Comparison of ENCODE assay signal across 7 mouse cellular contexts in the genomic region with DNA sequence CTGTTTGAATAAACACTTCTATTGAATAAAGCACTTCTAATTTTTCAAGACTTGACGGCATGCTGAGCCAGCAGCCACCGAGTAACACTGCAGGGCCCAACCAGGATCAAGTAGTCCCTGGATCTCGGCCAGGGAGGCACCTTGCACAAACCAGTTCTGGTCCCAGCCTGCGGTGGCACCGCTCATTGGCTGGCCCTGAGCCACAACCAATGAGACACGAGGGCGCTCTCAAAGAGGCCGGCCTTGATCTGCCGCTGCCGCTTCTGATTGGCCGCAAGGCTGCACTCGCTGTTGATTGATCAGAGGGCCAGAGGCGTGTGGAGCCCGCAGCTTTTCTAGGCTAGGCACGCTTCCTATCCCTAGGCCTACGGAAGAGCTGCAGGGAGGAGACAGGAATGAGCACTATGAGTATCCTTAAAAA. TPM values are rescaled to one million over a fixed set of nuclear protein-coding genes. Genes with fewer than 3 reads are reported as not detected.
DNase-seq lines count a peak whose midpoint lies in the region; ATAC-seq and TF ChIP-seq lines count a peak whose summit lies in the region.

No protein-coding gene starts in this region.

- no peaks in the 10 kb centered on the region for H3K9me3 ChIP-seq in heart, embryonic 12.5 days (replicated peaks)
- no peaks in the 10 kb centered on the region for H3K9me3 ChIP-seq in kidney, embryonic 16.5 days (ENCODE audit: low read length)
- H3K9me3 ChIP-seq in limb, embryonic 15.5 days = no peaks in the 10 kb centered on the region
- H3K9me3 ChIP-seq in midbrain, postnatal 0 days (ENCODE audit: low read length) = no peaks in the 10 kb centered on the region

- peaks cover 14% of the 10 kb centered on the region for H3K4me1 ChIP-seq in heart, embryonic 12.5 days (replicated peaks)
- H3K4me1 ChIP-seq in kidney, embryonic 16.5 days (ENCODE audit: insufficient read depth, low read length) = peaks cover 23% of the 10 kb centered on the region
- H3K4me1 ChIP-seq in limb, embryonic 15.5 days = no peaks in the 10 kb centered on the region
- H3K4me1 ChIP-seq in midbrain, postnatal 0 days (ENCODE audit: insufficient read depth, low read length) = no peaks in the 10 kb centered on the region

- peak; percentile 95 for ATAC-seq in heart, embryonic 12.5 days (ENCODE audit: insufficient number of reproducible peaks, low FRiP score)
- peak; percentile 96 for ATAC-seq in kidney, embryonic 16.5 days (ENCODE audit: low FRiP score, low TSS enrichment)
- ATAC-seq in limb, embryonic 15.5 days (ENCODE audit: insufficient number of reproducible peaks, low FRiP score, low TSS enrichment, low read depth) = peak; percentile 54; the same call in 1 of the 2 replicates
- peak; percentile 97 for ATAC-seq in midbrain, postnatal 0 days (ENCODE audit: low FRiP score)

- H3K36me3 ChIP-seq in heart, embryonic 12.5 days = no peaks in the 10 kb centered on the region
- H3K36me3 ChIP-seq in kidney, embryonic 16.5 days (ENCODE audit: insufficient read depth, low read length) = no peaks in the 10 kb centered on the region
- H3K36me3 ChIP-seq in limb, embryonic 15.5 days = no peaks in the 10 kb centered on the region
- H3K36me3 ChIP-seq in midbrain, postnatal 0 days (ENCODE audit: insufficient read depth, low read length) = no peaks in the 10 kb centered on the region

- no peak overlapping the region for H3K9ac ChIP-seq in heart, embryonic 12.5 days
- no peak overlapping the region for H3K9ac ChIP-seq in kidney, embryonic 16.5 days (replicated peaks; ENCODE audit: low read length)
- no peak overlapping the region for H3K9ac ChIP-seq in limb, embryonic 15.5 days
- H3K9ac ChIP-seq in midbrain, postnatal 0 days (replicated peaks; ENCODE audit: low read length, poor library complexity, severe bottlenecking) = no peak overlapping the region

- H3K4me2 ChIP-seq in heart, embryonic 12.5 days = peak overlapping the region; percentile 42
- peak overlapping the region; percentile 14; the same call in 1 of the 2 replicates for H3K4me2 ChIP-seq in kidney, embryonic 16.5 days (replicated peaks; ENCODE audit: low read depth, low read length)
- H3K4me2 ChIP-seq in limb, embryonic 15.5 days = no peak overlapping the region
- peak overlapping the region; percentile 29 for H3K4me2 ChIP-seq in midbrain, postnatal 0 days (ENCODE audit: low read depth, low read length, poor library complexity, severe bottlenecking)

- WGBS in heart, embryonic 12.5 days = 1% methylated on average over 16 of the region's 16 CpGs
- under 1% methylated on average over 16 of the region's 16 CpGs for WGBS in kidney, embryonic 16.5 days
- 2% methylated on average over 16 of the region's 16 CpGs for WGBS in limb, embryonic 15.5 days
- WGBS in midbrain, postnatal 0 days = 1% methylated on average over 16 of the region's 16 CpGs

- 0 out of 2 replicates have a peak, but pooled peaks cover 3% of the 10 kb centered on the region for H3K27me3 ChIP-seq in heart, embryonic 12.5 days (replicated peaks)
- H3K27me3 ChIP-seq in kidney, embryonic 16.5 days (ENCODE audit: insufficient read depth, low read length) = no peaks in the 10 kb centered on the region
- 0 out of 2 replicates have a peak, but pooled peaks cover 1% of the 10 kb centered on the region for H3K27me3 ChIP-seq in limb, embryonic 15.5 days
- no peaks in the 10 kb centered on the region for H3K27me3 ChIP-seq in midbrain, postnatal 0 days (ENCODE audit: insufficient read depth, low read length)

- no peak overlapping the region for H3K4me3 ChIP-seq in heart, embryonic 12.5 days
- no peak overlapping the region for H3K4me3 ChIP-seq in kidney, embryonic 16.5 days (ENCODE audit: low read length)
- no peak overlapping the region for H3K4me3 ChIP-seq in limb, embryonic 15.5 days
- H3K4me3 ChIP-seq in midbrain, postnatal 0 days (ENCODE audit: low read depth, low read length) = 0 out of 2 replicates have a peak overlapping the region, but pooled peaks have one; percentile 5

- TF ChIP-seq CTCF in midbrain, postnatal 0 days (IDR thresholded peaks at IDR 0.05) = no peak

- no peak overlapping the region for H3K27ac ChIP-seq in heart, embryonic 12.5 days (ENCODE audit: poor library complexity, severe bottlenecking)
- peak overlapping the region; percentile 31 for H3K27ac ChIP-seq in kidney, embryonic 16.5 days (ENCODE audit: low read length)
- peak overlapping the region; percentile 27; the same call in 1 of the 2 replicates for H3K27ac ChIP-seq in limb, embryonic 15.5 days
- H3K27ac ChIP-seq in midbrain, postnatal 0 days (ENCODE audit: low read depth, low read length) = no peak overlapping the region

- DNase-seq in c-Kit-negative CD71-positive TER-119-positive erythroid progenitor cells, embryonic 14.5 days (ENCODE audit: low read depth, low spot score) = peak; percentile 66
- peak; percentile 74 for DNase-seq in fat pad, adult 2 months (ENCODE audit: extremely low read depth, low read depth, low spot score)
- peak; percentile 96 for DNase-seq in midbrain, postnatal 0 days (ENCODE audit: low spot score)
- DNase-seq in spleen, postnatal 36 days (ENCODE audit: low spot score in 2 of 2) = peak; percentile 70 to 74

RNA-seq across cellular contexts. Expression of gene Zbtb32, which starts 1.2 kb away (rescaled TPM):
- polyA plus RNA-seq in heart, embryonic 12.5 days (2016; fragmentation: Nextera tagmentation; extraction: Ambion mirVana) = 0.09 and 0.44 TPM in 2 replicates
- 0.77 and 1.3 TPM in 2 replicates for polyA plus RNA-seq in kidney, embryonic 16.5 days (2015; fragmentation: Nextera tagmentation; extraction: Ambion mirVana)
- polyA plus RNA-seq in limb, embryonic 15.5 days (2015; fragmentation: Nextera tagmentation; extraction: Ambion mirVana) = 3.0 and 4.2 TPM in 2 replicates
- not detected in 2 replicates for total RNA-seq in midbrain, postnatal 0 days (2014; rRNA removed)
- 0.22 and 0.39 TPM in 2 replicates for polyA plus RNA-seq in midbrain, postnatal 0 days (2015; fragmentation: Nextera tagmentation; extraction: Ambion mirVana)

RNA-seq across cellular contexts. Expression of gene Kmt2b, which starts 11.4 kb away (rescaled TPM):
- polyA plus RNA-seq in heart, embryonic 12.5 days (2016; fragmentation: Nextera tagmentation; extraction: Ambion mirVana) = 4.9 and 5.1 TPM in 2 replicates
- 7.8 and 9.0 TPM in 2 replicates for polyA plus RNA-seq in kidney, embryonic 16.5 days (2015; fragmentation: Nextera tagmentation; extraction: Ambion mirVana)
- polyA plus RNA-seq in limb, embryonic 15.5 days (2015; fragmentation: Nextera tagmentation; extraction: Ambion mirVana) = 7.3 and 8.1 TPM in 2 replicates
- 38.8 and 39.5 TPM in 2 replicates for total RNA-seq in midbrain, postnatal 0 days (2014; rRNA removed)
- polyA plus RNA-seq in midbrain, postnatal 0 days (2015; fragmentation: Nextera tagmentation; extraction: Ambion mirVana) = 5.3 and 8.3 TPM in 2 replicates

RNA-seq across cellular contexts. Expression of gene Upk1a, which starts 12.7 kb away (rescaled TPM):
- 0.44 and 2.5 TPM in 2 replicates for polyA plus RNA-seq in heart, embryonic 12.5 days (2016; fragmentation: Nextera tagmentation; extraction: Ambion mirVana)
- 7.9 and 13.0 TPM in 2 replicates for polyA plus RNA-seq in kidney, embryonic 16.5 days (2015; fragmentation: Nextera tagmentation; extraction: Ambion mirVana)
- 0.45 and 0.58 TPM in 2 replicates for polyA plus RNA-seq in limb, embryonic 15.5 days (2015; fragmentation: Nextera tagmentation; extraction: Ambion mirVana)
- total RNA-seq in midbrain, postnatal 0 days (2014; rRNA removed) = 0.76 and 1.5 TPM in 2 replicates
- 0.65 and 0.84 TPM in 2 replicates for polyA plus RNA-seq in midbrain, postnatal 0 days (2015; fragmentation: Nextera tagmentation; extraction: Ambion mirVana)

RNA-seq across cellular contexts. Expression of gene Cox6b1, which starts 26.0 kb away (rescaled TPM):
- 1,789 and 1,831 TPM in 2 replicates for polyA plus RNA-seq in heart, embryonic 12.5 days (2016; fragmentation: Nextera tagmentation; extraction: Ambion mirVana)
- 1,049 TPM in 2 replicates for polyA plus RNA-seq in kidney, embryonic 16.5 days (2015; fragmentation: Nextera tagmentation; extraction: Ambion mirVana)
- 739 and 763 TPM in 2 replicates for polyA plus RNA-seq in limb, embryonic 15.5 days (2015; fragmentation: Nextera tagmentation; extraction: Ambion mirVana)
- total RNA-seq in midbrain, postnatal 0 days (2014; rRNA removed) = 310 and 337 TPM in 2 replicates
- polyA plus RNA-seq in midbrain, postnatal 0 days (2015; fragmentation: Nextera tagmentation; extraction: Ambion mirVana) = 1,351 and 1,409 TPM in 2 replicates

RNA-seq across cellular contexts. Expression of gene Igflr1, which starts 34.7 kb away (rescaled TPM):
- polyA plus RNA-seq in heart, embryonic 12.5 days (2016; fragmentation: Nextera tagmentation; extraction: Ambion mirVana) = 2.7 and 3.7 TPM in 2 replicates
- polyA plus RNA-seq in kidney, embryonic 16.5 days (2015; fragmentation: Nextera tagmentation; extraction: Ambion mirVana) = 6.0 and 8.7 TPM in 2 replicates
- polyA plus RNA-seq in limb, embryonic 15.5 days (2015; fragmentation: Nextera tagmentation; extraction: Ambion mirVana) = 3.0 and 3.5 TPM in 2 replicates
- total RNA-seq in midbrain, postnatal 0 days (2014; rRNA removed) = 0.99 and 1.9 TPM in 2 replicates
- 3.1 and 5.6 TPM in 2 replicates for polyA plus RNA-seq in midbrain, postnatal 0 days (2015; fragmentation: Nextera tagmentation; extraction: Ambion mirVana)

Comparison
In these comparisons a context has a peak if more than half of its experiments do, and no peak if none do; other contexts are left out.
1. H3K27ac ChIP-seq: peak in kidney, embryonic 16.5 days (single experiment) and limb, embryonic 15.5 days (single experiment); none in heart, embryonic 12.5 days (single experiment) and midbrain, postnatal 0 days (single experiment).
2. Peak in every context shown above with its lines, with median percentiles within 50 percentile points of each other: DNase-seq and ATAC-seq.